Mouse (Mus musculus) hindbrain, embryonic 16.5 days (tissue): ENCODE measurements around the gene Cacnb4. TPM values are rescaled to one million over a fixed set of nuclear protein-coding genes. Genes with fewer than 3 reads are reported as not detected.

ENCODE experiments used
- ATAC-seq: fragments of 200-750 bp; cut with Nextera tagmentation; 2 replicates; pipeline ENCODE4 v1.8.0; 2017; ENCODE audit warnings: moderate TSS enrichment, moderate library complexity
- H3K27ac ChIP-seq: fragments of 300-500 bp; sonication (generic); 2 replicates; pipeline ENCODE4 v1.5.1; 2014; ENCODE audit warnings: low read depth, mild to moderate bottlenecking, control low read depth, low read length, moderate library complexity
- H3K27me3 ChIP-seq: fragments of 300-500 bp; sonication (generic); replicated peaks from 2 replicates; pipeline ENCODE4 v1.6.1; 2014; ENCODE audit warnings: low read length; ENCODE audit not compliant: control insufficient read depth, insufficient read depth
- H3K36me3 ChIP-seq: fragments of 300-500 bp; sonication (generic); 2 replicates; pipeline ENCODE4 v1.6.1; 2014; ENCODE audit warnings: mild to moderate bottlenecking, low read length, moderate library complexity, mixed read lengths; ENCODE audit not compliant: control insufficient read depth, insufficient read depth
- H3K4me1 ChIP-seq: fragments of 300-500 bp; sonication (generic); 2 replicates; pipeline ENCODE4 v1.6.1; 2014; ENCODE audit warnings: low read depth, low read length; ENCODE audit not compliant: control insufficient read depth, insufficient read depth
- H3K4me2 ChIP-seq: fragments of 300-500 bp; sonication (generic); 2 replicates; pipeline ENCODE4 v1.6.1; 2014; ENCODE audit warnings: mild to moderate bottlenecking, low read length, control low read depth, moderate library complexity
- H3K4me3 ChIP-seq: fragments of 300-500 bp; sonication (generic); 2 replicates; pipeline ENCODE4 v1.5.1; 2014; ENCODE audit warnings: mild to moderate bottlenecking, low read length, control low read depth, moderate library complexity
- H3K9ac ChIP-seq: fragments of 300-500 bp; sonication (generic); 2 replicates; pipeline ENCODE4 v1.6.1; 2014; ENCODE audit warnings: low read depth, mild to moderate bottlenecking, control low read depth, low read length, moderate library complexity
- H3K9me3 ChIP-seq: fragments of 300-500 bp; sonication (generic); 2 replicates; pipeline ENCODE4 v1.6.1; 2014; ENCODE audit warnings: mild to moderate bottlenecking, low read length, moderate library complexity; ENCODE audit not compliant: control insufficient read depth
- WGBS: fragments of 180-500 bp; shearing (Covaris S2); extraction: QIAGEN DNeasy Blood & Tissue Kit; methylation state at CpG from one replicate; pipeline ENCODE4 v1.1.7; 2014; 5-methylcytosine and 5-hydroxymethylcytosine counted together
- polyA plus RNA-seq: library from polyadenylated mRNA; unstranded; fragments of >200 nt; fragmentation: Nextera tagmentation; extraction: Ambion mirVana; gene quantifications from 2 replicates; pipeline ENCODE4 v1.2.1, GENCODE M21; 2015

Cacnb4 gene
- polyA plus RNA-seq, 1 experiment from 2014 or later: 13.9 TPM

- H3K27ac ChIP-seq: no peak overlapping the region
- no peaks in the 10 kb centered on the region for H3K36me3 ChIP-seq
- no peaks in the 10 kb centered on the region for H3K27me3 ChIP-seq
- ATAC-seq: no peak
- no peak overlapping the region for H3K9ac ChIP-seq
- H3K4me1 ChIP-seq: no peaks in the 10 kb centered on the region
- H3K4me2 ChIP-seq: no peak overlapping the region
- no peaks in the 10 kb centered on the region for H3K9me3 ChIP-seq
- no peak overlapping the region for H3K4me3 ChIP-seq
- 92% methylated on average over 11 of the region's 11 CpGs for WGBS
These were observed 72.5 kb downstream of the Cacnb4 start for GRCm38 (mm10) chr2:52603935-52604650.

GRCm38 (mm10) chr2:52603421-52603820 lies 73.2 kb downstream of the Cacnb4 start:
- H3K4me2 ChIP-seq: no peak overlapping the region
- no peaks in the 10 kb centered on the region for H3K27me3 ChIP-seq
- H3K9me3 ChIP-seq: no peaks in the 10 kb centered on the region
- no peaks in the 10 kb centered on the region for H3K36me3 ChIP-seq
- H3K4me3 ChIP-seq: no peak overlapping the region
- H3K4me1 ChIP-seq: no peaks in the 10 kb centered on the region
- H3K9ac ChIP-seq: no peak overlapping the region
- ATAC-seq: no peak
- 73% methylated on average over 6 of the region's 6 CpGs for WGBS
- no peak overlapping the region for H3K27ac ChIP-seq

- no peak overlapping the region for H3K4me3 ChIP-seq
- no peak overlapping the region for H3K4me2 ChIP-seq
- 74% methylated on average over 8 of the region's 8 CpGs for WGBS
- no peaks in the 10 kb centered on the region for H3K4me1 ChIP-seq
- no peaks in the 10 kb centered on the region for H3K36me3 ChIP-seq
- H3K9ac ChIP-seq: no peak overlapping the region
- no peak overlapping the region for H3K27ac ChIP-seq
- no peaks in the 10 kb centered on the region for H3K9me3 ChIP-seq
- H3K27me3 ChIP-seq: no peaks in the 10 kb centered on the region
- ATAC-seq: no peak
These were observed 73.7 kb downstream of the Cacnb4 start for GRCm38 (mm10) chr2:52602921-52603320.

GRCm38 (mm10) chr2:52602228-52602627 lies 74.4 kb downstream of the Cacnb4 start:
- WGBS: 93% methylated on average over 2 of the region's 2 CpGs
- H3K4me1 ChIP-seq: no peaks in the 10 kb centered on the region
- no peaks in the 10 kb centered on the region for H3K36me3 ChIP-seq
- no peak overlapping the region for H3K4me3 ChIP-seq
- H3K9me3 ChIP-seq: no peaks in the 10 kb centered on the region
- no peaks in the 10 kb centered on the region for H3K27me3 ChIP-seq
- no peak overlapping the region for H3K4me2 ChIP-seq
- H3K27ac ChIP-seq: no peak overlapping the region
- H3K9ac ChIP-seq: no peak overlapping the region
- ATAC-seq: no peak

- no peaks in the 10 kb centered on the region for H3K9me3 ChIP-seq
- no peaks in the 10 kb centered on the region for H3K4me1 ChIP-seq
- no peak overlapping the region for H3K9ac ChIP-seq
- H3K36me3 ChIP-seq: no peaks in the 10 kb centered on the region
- no peak overlapping the region for H3K27ac ChIP-seq
- no peak overlapping the region for H3K4me3 ChIP-seq
- H3K4me2 ChIP-seq: no peak overlapping the region
- no peak for ATAC-seq
- H3K27me3 ChIP-seq: no peaks in the 10 kb centered on the region
These were observed 79.1 kb downstream of the Cacnb4 start for GRCm38 (mm10) chr2:52597511-52597910.

- WGBS: 91% methylated on average over 8 of the region's 8 CpGs
- H3K27me3 ChIP-seq: no peaks in the 10 kb centered on the region
- no peaks in the 10 kb centered on the region for H3K9me3 ChIP-seq
- ATAC-seq: no peak
- H3K9ac ChIP-seq: no peak overlapping the region
- no peak overlapping the region for H3K4me3 ChIP-seq
- no peak overlapping the region for H3K4me2 ChIP-seq
- peaks cover 7% of the 10 kb centered on the region for H3K4me1 ChIP-seq
- no peak overlapping the region for H3K27ac ChIP-seq
- no peaks in the 10 kb centered on the region for H3K36me3 ChIP-seq
These were observed 82.8 kb downstream of the Cacnb4 start for GRCm38 (mm10) chr2:52593814-52594213.

GRCm38 (mm10) chr2:52593260-52593659 lies 83.4 kb downstream of the Cacnb4 start:
- Histone ChIP-seq H3K4me2 (no peak overlapping the region), H3K27ac (no peak overlapping the region), H3K36me3 (no peaks in the 10 kb centered on the region), H3K9me3 (no peaks in the 10 kb centered on the region), H3K4me3 (no peak overlapping the region), H3K4me1 (peaks cover 7% of the 10 kb centered on the region), H3K27me3 (no peaks in the 10 kb centered on the region), H3K9ac (no peak overlapping the region)
- no peak for ATAC-seq
- 62% methylated on average over 5 of the region's 5 CpGs for WGBS

GRCm38 (mm10) chr2:52590970-52591347 lies 85.7 kb downstream of the Cacnb4 start:
- no peak overlapping the region for H3K4me3 ChIP-seq
- H3K27ac ChIP-seq: peak overlapping the region; percentile 3
- H3K4me1 ChIP-seq: peaks cover 7% of the 10 kb centered on the region
- 0 out of 2 replicates have a peak overlapping the region, but pooled peaks have one; percentile 11 for H3K9ac ChIP-seq
- H3K36me3 ChIP-seq: no peaks in the 10 kb centered on the region
- ATAC-seq: peak; percentile 87
- 4% methylated on average over 5 of the region's 5 CpGs for WGBS
- no peaks in the 10 kb centered on the region for H3K9me3 ChIP-seq
- no peaks in the 10 kb centered on the region for H3K27me3 ChIP-seq
- peak overlapping the region; percentile 25 for H3K4me2 ChIP-seq

GRCm38 (mm10) chr2:52590340-52590969 lies 86.2 kb downstream of the Cacnb4 start:
- Histone ChIP-seq H3K27ac (peak overlapping the region; percentile 3), H3K4me3 (no peak overlapping the region), H3K4me2 (peak overlapping the region; percentile 25), H3K27me3 (no peaks in the 10 kb centered on the region), H3K9ac (0 out of 2 replicates have a peak overlapping the region, but pooled peaks have one; percentile 11), H3K36me3 (no peaks in the 10 kb centered on the region), H3K9me3 (no peaks in the 10 kb centered on the region), H3K4me1 (peaks cover 7% of the 10 kb centered on the region)
- WGBS: 61% methylated on average over 7 of the region's 7 CpGs
- ATAC-seq: peak; percentile 54
